Mouse (Mus musculus) olfactory bulb, adult 2 months (tissue): ENCODE results near the gene Mon2. TPM values are rescaled to one million over a fixed set of nuclear protein-coding genes. Genes with fewer than 3 reads are reported as not detected.

Experiments used
- H3K27ac ChIP-seq: fragments of 200-500 bp; 2 replicates; pipeline ENCODE4 v1.5.1; 2012; ENCODE audit warnings: low read depth, low read length; ENCODE audit not compliant: insufficient read depth
- H3K4me1 ChIP-seq: fragments of 200-500 bp; 2 replicates; pipeline ENCODE4 v1.6.1; 2012; ENCODE audit warnings: low read length; ENCODE audit not compliant: control insufficient read depth, insufficient read depth
- H3K4me3 ChIP-seq: fragments of 200-500 bp; 2 replicates; pipeline ENCODE4 v1.5.1; 2012; ENCODE audit warnings: mild to moderate bottlenecking, low read depth, low read length, moderate library complexity; ENCODE audit not compliant: insufficient read depth
- CTCF ChIP-seq: fragments of 200-500 bp; IDR thresholded peaks from 2 replicates; pipeline ENCODE4 v1.5.1; 2012; ENCODE audit warnings: low read depth, mild to moderate bottlenecking, low read length, moderate library complexity; ENCODE audit not compliant: insufficient read depth
- POLR2A ChIP-seq: fragments of 200-500 bp; IDR thresholded peaks from 2 replicates; pipeline ENCODE4 v1.6.1; 2012; ENCODE audit warnings: mild to moderate bottlenecking, low read depth, low read length, moderate library complexity; ENCODE audit not compliant: insufficient read depth
- WGBS: fragments of 180-500 bp; shearing (Covaris S2); methylation state at CpG from one replicate; pipeline ENCODE4 v1.1.7; 2018; 5-methylcytosine and 5-hydroxymethylcytosine counted together
- polyA plus RNA-seq: library from polyadenylated mRNA; stranded (reverse); fragments of >200 nt; gene quantifications from 2 replicates; pipeline ENCODE4 v1.2.4, GENCODE M21; 2012; ENCODE audit warnings: low replicate concordance; ENCODE audit not compliant: missing spikeins, insufficient read depth, insufficient read length

Gene Mon2
- polyA plus RNA-seq, 1 experiment = not detected

DNA sequence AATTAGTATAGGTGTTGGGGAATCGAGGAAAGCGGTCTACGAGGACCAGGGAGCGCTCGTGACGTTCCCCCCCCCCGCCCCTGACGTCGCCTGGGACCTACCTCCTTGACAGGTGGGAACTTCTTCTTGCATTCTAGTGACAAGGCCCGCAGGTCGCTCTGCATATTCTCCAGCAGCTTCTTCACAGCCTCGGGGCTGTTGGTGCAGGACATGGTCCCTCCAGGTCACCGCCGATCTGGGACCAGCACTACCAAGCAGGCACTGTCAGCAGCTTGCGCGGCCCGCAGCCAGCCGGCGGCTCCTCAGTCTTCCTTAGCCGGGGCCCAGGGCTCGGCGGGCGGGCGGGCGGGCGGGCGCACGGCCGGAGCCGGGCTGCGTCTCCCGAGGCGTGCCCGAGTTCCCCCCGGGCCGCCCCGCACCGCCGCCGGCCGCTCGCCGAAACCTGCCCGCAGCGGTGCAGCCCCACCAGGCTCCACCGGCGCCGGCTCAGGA is 508 bp downstream of the Mon2 start:
- TF ChIP-seq POLR2A (no peak), CTCF (no peak)
- Histone ChIP-seq H3K4me1 (no peaks in the 10 kb centered on the region), H3K4me3 (peak overlapping the region; percentile 100), H3K27ac (peak overlapping the region; percentile 81; the same call in 1 of the 2 replicates)
- under 1% methylated on average over 40 of the region's 48 CpGs for WGBS

DNA sequence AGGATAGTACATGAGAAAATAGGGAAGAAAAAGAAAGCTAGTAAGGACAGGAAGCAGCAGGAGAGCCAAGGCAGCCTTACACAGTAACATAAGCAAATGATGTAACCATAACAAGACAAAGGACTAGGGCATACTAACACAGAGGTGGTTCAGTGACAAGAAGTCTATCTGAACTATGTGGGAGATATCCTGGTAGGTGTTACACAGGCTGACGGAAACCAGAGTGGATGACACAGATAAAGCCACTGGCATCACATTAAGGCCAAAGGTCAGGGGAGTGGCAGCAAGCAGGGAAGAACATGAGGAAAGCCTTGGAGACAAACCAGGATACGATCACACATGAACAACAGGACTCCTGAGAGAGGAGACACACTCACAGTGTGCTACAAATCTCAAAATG is 4.3 kb downstream of the Mon2 start:
- H3K4me1 ChIP-seq = no peaks in the 10 kb centered on the region
- 80% methylated on average over 2 of the region's 2 CpGs for WGBS
- TF ChIP-seq CTCF (no peak), POLR2A (no peak)
- H3K4me3 ChIP-seq = no peak overlapping the region
- no peak overlapping the region for H3K27ac ChIP-seq

DNA sequence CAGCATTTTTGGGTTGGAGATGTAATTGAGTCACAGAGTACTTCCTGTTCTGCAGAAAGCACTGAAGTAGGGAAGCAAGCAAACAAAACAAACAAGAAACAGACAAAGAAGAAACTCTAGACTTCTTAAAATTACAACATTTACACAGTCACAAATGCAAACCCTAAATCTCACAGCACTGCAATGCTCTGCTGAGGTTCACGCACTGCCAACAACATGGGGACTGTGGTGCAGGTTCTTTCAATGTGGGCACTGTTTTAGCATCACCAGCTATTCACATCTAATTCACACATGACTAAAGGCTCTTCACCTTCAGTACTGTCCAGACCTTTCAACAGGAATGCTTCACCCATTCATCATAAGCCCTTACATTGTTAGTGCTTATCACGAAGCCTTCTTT is 13.3 kb downstream of the Mon2 start:
- 60% methylated on average over 2 of the region's 2 CpGs for WGBS
- Histone ChIP-seq H3K4me1 (peaks cover 9% of the 10 kb centered on the region), H3K27ac (no peak overlapping the region), H3K4me3 (no peak overlapping the region)
- TF ChIP-seq POLR2A (no peak), CTCF (no peak)

DNA sequence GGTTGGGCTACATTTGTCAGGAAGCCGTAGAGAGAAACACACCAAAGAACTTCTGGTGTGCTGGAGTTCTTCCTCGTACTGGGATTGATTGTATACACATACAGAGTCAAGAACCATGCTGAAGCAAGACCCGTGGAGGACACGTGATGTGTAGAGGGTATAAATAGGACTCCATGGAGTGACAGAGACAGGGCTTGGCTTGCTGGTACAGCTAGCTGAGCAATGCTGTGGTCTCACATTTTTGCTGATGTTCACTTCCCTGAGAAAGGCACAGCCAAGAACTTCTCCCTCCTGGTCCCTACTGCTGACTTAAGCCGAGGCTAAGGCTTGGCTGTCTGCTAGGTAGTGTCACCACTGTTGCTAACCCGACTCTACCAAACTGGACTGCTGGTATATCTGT is 15.5 kb downstream of the Mon2 start:
- no peak overlapping the region for H3K27ac ChIP-seq
- TF ChIP-seq CTCF (no peak), POLR2A (no peak)

DNA sequence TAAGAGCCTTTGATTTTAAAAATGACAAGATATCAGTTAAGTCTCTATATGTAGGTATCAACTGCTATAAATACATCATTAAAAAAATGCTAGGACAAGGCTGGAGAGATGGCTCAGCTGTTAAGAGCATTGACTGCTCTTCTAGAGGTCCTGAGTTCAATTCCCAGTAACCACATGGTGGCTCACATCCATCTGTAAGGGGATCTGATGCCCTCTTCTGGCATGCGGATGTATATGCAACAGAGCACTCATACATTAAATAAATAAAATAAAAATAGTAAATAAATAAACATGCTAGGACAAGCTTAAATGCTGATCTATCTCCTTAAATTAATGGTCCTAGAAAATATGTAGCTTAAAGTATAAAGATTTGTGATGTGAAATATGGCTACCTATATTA is 19.2 kb downstream of the Mon2 start:
- TF ChIP-seq POLR2A = no peak
- TF ChIP-seq CTCF = no peak
- no peak overlapping the region for H3K4me3 ChIP-seq
- H3K4me1 ChIP-seq = peaks cover 9% of the 10 kb centered on the region
- H3K27ac ChIP-seq = no peak overlapping the region
- WGBS = 95% methylated on average over 1 of the region's 1 CpGs

More for the DNA sequence above, 15.5 kb downstream of the Mon2 start:
- peaks cover 9% of the 10 kb centered on the region for H3K4me1 ChIP-seq
- H3K4me3 ChIP-seq = no peak overlapping the region
- 83% methylated on average over 6 of the region's 6 CpGs for WGBS

DNA sequence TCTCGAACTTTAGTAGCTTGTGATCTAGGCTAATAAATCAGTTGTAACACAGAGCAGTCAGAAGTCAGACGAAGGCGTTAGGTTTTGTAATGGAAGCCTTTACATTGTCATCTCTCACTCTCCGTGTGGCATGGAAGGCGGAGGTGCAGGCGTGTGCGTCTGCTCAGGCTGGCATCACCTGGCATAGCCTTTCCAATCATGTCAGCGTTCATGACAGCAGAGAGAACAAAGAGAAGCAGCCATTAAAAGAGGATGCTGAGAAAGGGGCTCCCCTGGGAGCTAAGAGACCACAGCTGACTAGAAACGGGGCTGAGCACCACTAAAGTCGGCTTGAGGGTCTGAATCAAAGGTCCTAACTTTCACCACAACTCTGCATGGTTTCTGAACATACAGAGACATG is 19.8 kb downstream of the Mon2 start:
- no peak for TF ChIP-seq POLR2A
- TF ChIP-seq CTCF = no peak
- WGBS = 88% methylated on average over 10 of the region's 10 CpGs
- no peak overlapping the region for H3K27ac ChIP-seq
- no peak overlapping the region for H3K4me3 ChIP-seq
- H3K4me1 ChIP-seq = peaks cover 7% of the 10 kb centered on the region

DNA sequence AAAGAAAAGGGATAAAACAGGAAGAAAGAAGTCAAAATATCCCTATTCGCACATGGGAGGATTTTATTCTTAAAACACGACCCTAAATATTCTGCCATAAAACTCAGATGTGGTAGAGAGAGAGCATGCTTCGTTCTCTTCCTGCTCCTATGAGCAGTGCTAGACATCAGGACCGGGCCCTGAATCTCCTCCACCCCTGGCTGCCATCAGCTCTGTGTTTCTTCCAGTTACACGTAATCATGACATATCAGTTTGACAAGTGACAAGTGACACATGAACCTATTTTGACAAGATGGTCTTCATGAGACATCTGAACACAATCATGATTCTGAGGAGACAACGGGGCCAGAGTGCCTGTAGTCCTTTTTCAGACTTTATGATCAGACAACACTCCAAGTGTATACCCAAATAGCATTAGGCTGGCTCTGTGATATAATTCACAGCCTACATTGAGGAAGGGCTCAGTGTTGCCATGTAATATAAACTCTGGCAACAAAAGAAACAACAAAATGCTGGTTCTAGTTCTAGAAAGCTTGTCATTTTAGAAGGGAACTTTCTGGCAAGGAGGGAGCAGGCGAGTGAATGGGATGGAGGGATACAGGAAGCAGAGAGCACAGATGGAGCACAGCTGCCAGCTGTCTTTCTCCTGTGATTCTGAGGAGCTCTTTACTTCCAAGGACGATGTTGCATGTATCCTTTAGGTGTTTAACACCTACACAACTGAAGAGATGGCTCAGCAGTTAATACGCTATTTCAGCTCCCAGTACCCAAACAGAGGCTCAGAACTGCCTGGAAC is 20.9 kb downstream of the Mon2 start:
- whole genome bisulfite sequencing = 85% methylated on average over 9 of the region's 9 CpGs
- TF ChIP-seq POLR2A (no peak), CTCF (no peak)
- H3K27ac ChIP-seq = no peak overlapping the region
- peaks cover 4% of the 10 kb centered on the region; the same call in 1 of the 2 replicates for H3K4me1 ChIP-seq
- no peak overlapping the region for H3K4me3 ChIP-seq

DNA sequence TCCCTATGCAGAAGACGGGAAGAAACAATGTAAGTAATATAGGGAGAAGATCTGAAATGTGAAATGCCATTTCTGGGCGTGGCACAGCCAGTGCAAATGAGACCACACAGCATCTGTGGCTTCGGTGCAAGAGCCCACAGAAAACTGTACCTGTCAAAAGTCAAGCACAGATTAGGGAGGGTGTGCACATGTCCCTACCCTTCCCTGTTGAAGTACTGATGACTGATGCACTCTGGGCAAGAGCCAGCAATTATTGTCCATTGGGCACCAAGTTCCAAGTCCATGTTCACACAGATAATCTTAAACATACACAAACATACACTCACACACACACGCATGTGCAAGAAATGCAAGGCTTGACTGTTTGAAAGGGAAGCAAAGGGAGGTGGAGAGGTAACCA is 22.7 kb downstream of the Mon2 start:
- no peak overlapping the region for H3K27ac ChIP-seq
- peaks cover 4% of the 10 kb centered on the region; the same call in 1 of the 2 replicates for H3K4me1 ChIP-seq
- TF ChIP-seq CTCF = no peak
- TF ChIP-seq POLR2A = no peak
- 91% methylated on average over 4 of the region's 4 CpGs for WGBS
- H3K4me3 ChIP-seq = no peak overlapping the region

DNA sequence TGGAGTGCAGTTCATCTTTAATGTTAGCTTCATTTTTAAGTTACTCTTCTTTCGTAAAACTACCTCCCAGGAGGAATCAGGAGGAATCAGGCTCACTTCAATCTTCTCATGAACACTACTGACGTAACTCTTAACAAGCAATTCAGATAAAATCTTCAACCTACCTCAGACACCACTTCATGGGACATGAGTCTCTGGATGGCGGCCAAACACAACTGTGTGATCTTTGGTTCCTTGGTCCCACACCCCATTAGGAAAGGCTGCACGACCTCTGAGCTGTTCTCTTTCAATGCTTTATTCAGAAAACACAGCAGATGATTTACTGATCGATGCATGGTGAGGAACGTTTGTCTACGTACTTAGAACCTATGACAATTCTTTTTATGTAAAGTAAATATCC is 24.3 kb downstream of the Mon2 start:
- Histone ChIP-seq H3K27ac (no peak overlapping the region), H3K4me3 (no peak overlapping the region), H3K4me1 (no peaks in the 10 kb centered on the region)
- 79% methylated on average over 7 of the region's 7 CpGs for WGBS
- TF ChIP-seq POLR2A (no peak), CTCF (no peak)

DNA sequence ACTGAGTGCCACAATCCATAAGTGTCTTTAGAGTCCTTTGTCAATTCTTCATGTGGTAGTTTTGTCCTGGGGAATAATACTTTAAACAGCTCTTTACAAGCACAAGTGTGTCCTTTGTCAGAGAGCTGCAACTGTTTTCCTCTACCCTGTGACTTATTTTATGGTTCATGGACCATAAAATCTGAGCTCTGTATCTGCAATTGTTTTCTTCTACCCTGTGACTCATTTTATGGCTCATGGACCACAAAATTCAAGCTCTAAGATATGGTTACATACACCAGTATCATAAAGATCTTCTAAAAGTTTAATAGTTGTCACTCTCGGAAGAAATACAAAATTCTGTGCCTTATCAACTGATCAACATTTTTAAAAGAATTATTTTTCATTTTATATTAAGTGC is 27.6 kb downstream of the Mon2 start:
- WGBS = 91% methylated on average over 1 of the region's 1 CpGs
- Histone ChIP-seq H3K4me3 (no peak overlapping the region), H3K4me1 (no peaks in the 10 kb centered on the region), H3K27ac (no peak overlapping the region)
- TF ChIP-seq POLR2A (no peak), CTCF (no peak)
